Mouse (Mus musculus): ENCODE results near the gene Crisp4.

GRCm38 (mm10) chr1:18105029-18105865, 40.5 kb downstream of the Crisp4 start:
- TF ChIP-seq CTCF (IDR thresholded peaks at IDR 0.05) (no peak), POLR2A (IDR thresholded peaks at IDR 0.05; ENCODE audit: insufficient read depth, low read depth, low read length) (no peak), EP300 (IDR thresholded peaks at IDR 0.05; ENCODE audit: insufficient read depth, low read depth, low read length) (no peak)
